Mouse (Mus musculus) cerebellum, adult 2 months (tissue): ENCODE data around the gene Klf16. TPM values are rescaled to one million over a fixed set of nuclear protein-coding genes. Genes with fewer than 3 reads are reported as not detected.
A peak's percentile ranks its signal among the peaks of the same experiment; 100 is the strongest.

Experiments
- DNase-seq, 2 experiments: peaks; one replicate each; pipeline ENCODE4 v3.0.0; 2021
- H3K27ac ChIP-seq: fragments of 200-500 bp; 2 replicates; pipeline ENCODE4 v1.5.1; 2012; ENCODE audit warnings: low read length, control low read depth, inconsistent platforms; ENCODE audit not compliant: insufficient read depth
- H3K27me3 ChIP-seq: fragments of 200-500 bp; 2 replicates; pipeline ENCODE4 v1.6.1; 2012; ENCODE audit warnings: inconsistent platforms, mild to moderate bottlenecking, low read length, moderate library complexity; ENCODE audit not compliant: control insufficient read depth, insufficient read depth
- H3K4me1 ChIP-seq: fragments of 200-500 bp; 2 replicates; pipeline ENCODE4 v1.6.1; 2011; ENCODE audit warnings: low read length; ENCODE audit not compliant: control insufficient read depth, insufficient read depth
- H3K4me3 ChIP-seq: fragments of 200-500 bp; replicated peaks from 2 replicates; pipeline ENCODE3; 2011; ENCODE audit warnings: mild to moderate bottlenecking, low read depth, low read length, control low read depth; ENCODE audit not compliant: insufficient read depth
- CTCF ChIP-seq: fragments of 200-500 bp; IDR thresholded peaks from 2 replicates; pipeline ENCODE4 v1.5.1; 2011; ENCODE audit warnings: low read depth, mild to moderate bottlenecking, control low read depth, low read length, moderate library complexity, borderline replicate concordance; ENCODE audit not compliant: insufficient read depth
- POLR2A ChIP-seq: fragments of 200-500 bp; IDR thresholded peaks from 2 replicates; pipeline ENCODE4 v1.6.1; 2011; ENCODE audit warnings: low read length, control low read depth, borderline replicate concordance; ENCODE audit not compliant: insufficient read depth
- WGBS: fragments of 180-500 bp; shearing (Covaris S2); methylation state at CpG from one replicate; pipeline ENCODE4 v1.1.7; 2018; 5-methylcytosine and 5-hydroxymethylcytosine counted together
- polyA plus RNA-seq: library from polyadenylated mRNA; depleted of rRNA; stranded (reverse); fragments of >200 nt; gene quantifications from 2 replicates; pipeline ENCODE4 v1.2.3, GENCODE M21; 2012

Klf16 gene
- polyA plus RNA-seq, 1 experiment, result 10.6 TPM

DNA sequence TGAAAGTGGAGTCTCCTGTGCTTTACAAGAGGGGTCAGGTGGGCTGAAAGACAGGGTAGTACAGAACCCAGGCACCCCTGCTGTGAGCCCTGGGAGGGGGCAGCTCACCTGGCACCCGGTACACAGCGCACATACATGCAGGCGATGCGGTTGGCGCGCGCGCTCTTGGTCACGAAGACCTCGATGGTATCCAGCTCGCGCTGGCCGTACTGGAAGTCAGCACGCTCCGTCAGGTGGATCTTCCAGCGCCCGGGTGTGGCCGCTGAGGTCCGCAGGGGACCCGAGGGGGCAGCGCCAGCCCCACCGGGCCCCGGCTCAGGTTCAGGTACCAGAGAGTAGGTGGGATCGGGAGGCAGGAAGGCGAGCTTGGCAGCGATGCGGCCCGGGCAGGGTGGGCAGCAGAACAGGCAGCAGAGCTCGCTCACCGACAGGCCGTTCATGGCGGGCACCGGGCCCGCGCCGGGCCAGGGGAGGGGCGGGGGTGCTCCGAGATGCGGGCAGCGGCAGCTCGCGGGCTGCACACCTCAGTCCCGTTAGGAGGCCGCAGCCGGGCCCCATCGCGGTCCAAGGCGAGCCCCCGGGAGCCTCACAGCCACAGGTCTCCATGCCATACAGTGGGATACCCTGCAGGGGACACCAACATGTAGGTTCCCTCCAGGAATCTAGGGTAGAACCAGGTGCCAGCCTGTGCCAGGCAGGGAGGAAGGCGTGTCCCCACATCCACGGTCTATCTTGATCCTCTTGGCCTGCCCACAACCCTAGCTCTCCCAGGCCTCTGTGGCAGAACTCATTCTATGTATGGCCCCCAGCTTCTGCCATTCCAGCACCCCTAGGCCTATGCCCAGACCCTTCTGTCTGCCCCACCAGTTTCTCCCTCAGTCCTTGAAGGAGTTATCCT, 9.5 kb upstream of the Klf16 start:
- peak overlapping the region; percentile 2; the same call in 1 of the 2 replicates for H3K27ac ChIP-seq
- no peak overlapping the region for H3K4me3 ChIP-seq
- H3K27me3 ChIP-seq, result no peaks in the 10 kb centered on the region
- DNase-seq, result no peak
- WGBS, result 90% methylated on average over 47 of the region's 51 CpGs
- H3K4me1 ChIP-seq, result peaks cover 47% of the 10 kb centered on the region
- TF ChIP-seq POLR2A, result no peak
- TF ChIP-seq CTCF, result no peak

DNA sequence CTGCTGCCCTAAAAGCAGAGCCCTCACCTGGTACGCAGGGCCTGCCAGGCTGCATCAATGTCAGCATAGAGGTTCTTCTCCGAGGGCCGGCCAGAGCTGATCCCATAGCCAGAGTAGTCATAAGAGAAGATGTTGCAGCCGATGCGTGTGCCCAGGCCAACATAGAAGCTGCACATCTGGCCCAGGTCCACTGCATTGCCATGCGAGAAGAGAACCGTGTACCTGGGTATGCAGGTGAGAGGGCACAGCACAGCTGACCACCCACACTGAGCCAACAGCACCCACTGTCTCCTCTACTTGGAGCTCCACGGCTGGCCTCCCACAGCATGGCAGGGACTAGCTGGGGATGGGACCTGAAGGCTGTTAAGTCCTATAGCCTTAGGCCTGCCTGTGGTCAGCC, 8.5 kb upstream of the Klf16 start:
- no peaks in the 10 kb centered on the region for H3K27me3 ChIP-seq
- DNase-seq, result no peak
- H3K27ac ChIP-seq, result no peak overlapping the region
- no peak overlapping the region for H3K4me3 ChIP-seq
- TF ChIP-seq CTCF (no peak), POLR2A (no peak)
- peaks cover 47% of the 10 kb centered on the region for H3K4me1 ChIP-seq
- WGBS, result 87% methylated on average over 8 of the region's 8 CpGs

DNA sequence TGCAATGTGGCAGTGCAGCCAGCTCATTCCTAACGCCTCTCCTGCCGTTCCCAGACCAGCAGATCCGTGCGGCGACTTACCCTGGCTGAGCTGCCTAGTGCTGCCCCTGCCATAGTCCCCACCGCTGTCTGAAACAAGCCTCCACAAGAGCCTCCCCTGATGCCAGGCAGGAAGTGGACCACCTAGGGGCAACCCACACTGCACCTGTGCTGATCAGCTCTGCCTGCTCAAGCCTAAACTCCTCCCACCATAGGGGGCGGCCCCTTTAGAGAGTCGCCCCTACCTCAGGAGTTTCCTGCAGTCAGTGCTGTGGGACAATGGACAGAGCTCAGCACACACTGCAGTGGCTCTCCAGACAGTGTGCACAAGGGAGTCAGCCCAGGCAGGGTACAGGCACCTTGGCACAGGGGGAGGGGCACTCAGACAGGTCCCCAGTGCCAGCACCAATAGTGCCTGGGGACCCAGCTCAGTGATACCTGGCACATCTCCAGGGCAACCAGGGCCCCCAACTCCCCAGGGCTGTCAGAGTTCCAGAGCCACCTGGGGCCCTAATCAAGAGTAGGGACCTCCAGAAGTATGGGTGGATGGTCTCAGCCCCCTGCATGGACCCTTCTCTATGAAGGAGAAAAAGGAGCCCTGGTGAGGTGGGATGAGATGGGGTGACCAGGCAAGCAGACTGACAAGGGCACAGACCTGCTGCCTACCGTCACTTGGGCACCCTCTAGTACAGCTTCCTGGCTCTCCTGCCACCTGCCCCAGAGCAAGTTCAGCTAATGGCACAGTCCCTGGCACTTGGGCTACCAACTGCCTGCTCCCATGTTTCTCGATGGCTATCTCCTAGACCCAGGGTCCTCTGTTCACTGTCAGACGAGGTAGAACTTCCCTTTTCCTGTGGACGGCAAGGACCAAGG, 7.8 kb upstream of the Klf16 start:
- H3K27ac ChIP-seq, result 0 out of 2 replicates have a peak overlapping the region, but pooled peaks have one; percentile 7
- TF ChIP-seq POLR2A (no peak), CTCF (no peak)
- no peaks in the 10 kb centered on the region for H3K27me3 ChIP-seq
- no peak for DNase-seq
- H3K4me3 ChIP-seq, result no peak overlapping the region
- H3K4me1 ChIP-seq, result peaks cover 47% of the 10 kb centered on the region
- WGBS, result 45% methylated on average over 12 of the region's 12 CpGs

DNA sequence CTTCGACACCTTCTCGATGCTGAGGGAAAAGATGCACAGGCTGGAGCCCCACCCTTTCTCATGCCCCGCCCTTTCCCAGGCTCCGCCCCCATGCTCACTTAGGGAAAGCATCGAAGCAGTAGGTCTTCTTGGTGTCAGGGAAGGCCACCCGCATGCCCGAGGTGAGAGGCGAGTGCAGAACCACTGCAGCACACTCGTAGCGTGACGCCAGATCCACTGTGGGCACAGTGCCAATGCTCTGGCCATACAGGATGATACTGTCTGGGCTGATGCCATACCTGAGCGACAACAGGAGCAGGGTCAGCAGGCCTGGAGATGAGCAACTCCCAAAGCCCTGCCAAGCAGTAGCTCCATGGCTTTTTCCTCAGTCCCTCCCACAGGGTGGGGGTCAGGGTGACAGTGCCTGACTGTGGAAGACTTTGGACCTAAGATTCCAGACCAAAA, 6.9 kb upstream of the Klf16 start:
- peak; percentile 59 to 61 for DNase-seq
- Histone ChIP-seq H3K27me3 (no peaks in the 10 kb centered on the region), H3K27ac (no peak overlapping the region), H3K4me1 (peaks cover 44% of the 10 kb centered on the region), H3K4me3 (no peak overlapping the region)
- TF ChIP-seq CTCF (no peak), POLR2A (no peak)
- 32% methylated on average over 12 of the region's 12 CpGs for WGBS

DNA sequence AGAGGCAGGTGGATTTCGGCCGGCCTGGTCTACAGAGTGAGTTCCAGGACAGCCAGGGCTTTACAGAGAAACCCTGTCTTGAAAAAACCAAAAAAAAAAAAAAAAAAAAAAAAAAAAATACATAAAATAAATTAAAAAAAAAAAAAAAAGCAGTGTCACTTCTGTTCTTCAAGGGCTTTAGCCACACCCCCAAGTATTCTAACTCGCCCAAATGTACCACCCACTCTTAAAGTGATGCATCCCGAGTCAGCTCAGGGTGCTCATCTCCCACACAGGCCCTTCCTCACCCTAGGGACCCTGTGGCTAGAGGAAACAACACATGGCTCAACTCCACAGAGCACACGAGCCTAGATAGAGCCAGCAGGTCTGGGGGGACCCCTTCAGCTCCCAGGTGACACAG, 5.9 kb upstream of the Klf16 start:
- Histone ChIP-seq H3K27ac (no peak overlapping the region), H3K4me3 (no peak overlapping the region), H3K27me3 (no peaks in the 10 kb centered on the region), H3K4me1 (peaks cover 34% of the 10 kb centered on the region)
- TF ChIP-seq CTCF, result no peak
- TF ChIP-seq POLR2A, result no peak
- 78% methylated on average over 5 of the region's 5 CpGs for WGBS
- no peak for DNase-seq

DNA sequence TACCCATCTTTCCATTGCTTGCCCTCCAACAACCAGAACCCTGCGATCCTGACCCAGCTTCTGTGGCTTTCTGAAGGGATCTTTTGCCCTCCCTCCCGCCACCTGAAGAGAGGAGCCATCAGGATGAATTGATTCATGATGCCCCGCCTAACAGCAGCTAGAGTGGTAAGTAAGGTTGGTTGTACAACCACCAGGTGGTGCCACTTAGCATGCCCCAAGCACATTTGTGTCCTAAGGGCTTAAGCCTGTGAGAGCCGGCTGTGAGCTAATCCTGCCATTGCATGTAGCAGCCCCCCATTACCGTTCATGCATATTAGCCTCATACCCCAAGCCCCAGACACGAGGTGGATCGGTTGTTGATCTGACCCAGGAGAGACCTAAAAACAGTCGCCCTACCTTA, 1.8 kb upstream of the Klf16 start:
- 6% methylated on average over 8 of the region's 8 CpGs for WGBS
- no peak overlapping the region for H3K4me3 ChIP-seq

DNA sequence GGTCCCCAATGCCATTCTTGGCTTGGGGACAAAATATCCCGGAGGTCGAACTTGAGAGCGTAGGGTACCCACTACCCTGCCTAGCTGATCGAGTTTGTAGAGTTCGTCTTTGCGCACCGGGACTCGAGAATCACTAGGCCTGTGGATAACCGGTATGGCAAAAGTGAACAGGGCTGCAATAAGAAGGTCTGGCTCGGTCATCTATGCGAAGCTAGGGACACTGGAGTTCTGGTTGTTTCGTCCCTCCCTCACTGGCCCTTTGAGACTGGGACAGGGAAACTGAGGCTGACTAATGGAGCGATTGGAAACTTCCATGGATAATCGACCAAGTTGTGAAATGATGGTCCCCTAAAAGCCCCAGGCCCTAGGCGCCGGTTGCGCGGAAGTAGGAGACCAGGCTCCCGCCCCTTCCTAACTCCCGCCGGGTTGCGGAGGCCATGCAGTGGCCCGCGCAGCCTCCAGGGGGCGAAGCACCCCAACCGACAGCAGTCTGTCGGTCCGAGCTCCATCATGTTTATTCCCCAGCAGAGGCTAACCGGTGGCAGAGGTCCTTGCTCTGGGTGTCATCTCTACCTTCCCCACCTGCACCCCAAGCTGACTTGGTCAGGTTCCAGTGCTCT, 1.1 kb upstream of the Klf16 start:
- Histone ChIP-seq H3K4me1 (peaks cover 10% of the 10 kb centered on the region), H3K27ac (no peak overlapping the region), H3K4me3 (peak overlapping the region; percentile 72), H3K27me3 (no peaks in the 10 kb centered on the region)
- peak; percentile 64 for TF ChIP-seq CTCF
- no peak for TF ChIP-seq POLR2A
- peak; percentile 66 to 70 for DNase-seq
- WGBS, result 1% methylated on average over 29 of the region's 29 CpGs

More for the DNA sequence above, 1.8 kb upstream of the Klf16 start:
- TF ChIP-seq CTCF (peak; percentile 72), POLR2A (no peak)
- H3K27me3 ChIP-seq, result no peaks in the 10 kb centered on the region
- peak; percentile 61 to 63 for DNase-seq
- H3K4me1 ChIP-seq, result peaks cover 14% of the 10 kb centered on the region
- H3K27ac ChIP-seq, result no peak overlapping the region
